Mouse (Mus musculus) midbrain, postnatal 0 days (tissue): ENCODE results near the gene Chd9. TPM values are rescaled to one million over a fixed set of nuclear protein-coding genes. Genes with fewer than 3 reads are reported as not detected.
A peak's percentile ranks its signal among the peaks of the same experiment; 100 is the strongest.

Experiments
- ATAC-seq: fragments of 200-750 bp; cut with Nextera tagmentation; 2 replicates; pipeline ENCODE4 v1.8.0; 2017; ENCODE audit warnings: moderate number of reproducible peaks, mild to moderate bottlenecking, moderate TSS enrichment, moderate library complexity; ENCODE audit not compliant: low FRiP score
- DNase-seq: peaks from one replicate; pipeline ENCODE4 v3.0.0-alpha.2; 2015; ENCODE audit warnings: low spot score
- H3K27ac ChIP-seq: fragments of 300-500 bp; sonication (generic); 2 replicates; pipeline ENCODE4 v1.5.1; 2014; ENCODE audit warnings: low read depth, mild to moderate bottlenecking, low read length, mixed read lengths
- H3K27me3 ChIP-seq: fragments of 300-500 bp; sonication (generic); 2 replicates; pipeline ENCODE4 v1.6.1; 2014; ENCODE audit warnings: low read length, control low read depth, mixed read lengths; ENCODE audit not compliant: insufficient read depth
- H3K36me3 ChIP-seq: fragments of 300-500 bp; sonication (generic); 2 replicates; pipeline ENCODE4 v1.6.1; 2014; ENCODE audit warnings: low read length, control low read depth, mixed read lengths; ENCODE audit not compliant: insufficient read depth
- H3K4me1 ChIP-seq: fragments of 300-500 bp; sonication (generic); 2 replicates; pipeline ENCODE4 v1.6.1; 2014; ENCODE audit warnings: mild to moderate bottlenecking, control low read depth, antibody characterized with exemption, low read length, mixed read lengths; ENCODE audit not compliant: insufficient read depth
- H3K4me2 ChIP-seq: fragments of 300-500 bp; sonication (generic); 2 replicates; pipeline ENCODE4 v1.6.1; 2014; ENCODE audit warnings: low read depth, mild to moderate bottlenecking, low read length, mixed read lengths; ENCODE audit not compliant: poor library complexity, severe bottlenecking
- H3K4me3 ChIP-seq: fragments of 300-500 bp; sonication (generic); 2 replicates; pipeline ENCODE4 v1.5.1; 2014; ENCODE audit warnings: low read depth, mild to moderate bottlenecking, low read length, moderate library complexity
- H3K9ac ChIP-seq: fragments of 300-500 bp; sonication (generic); replicated peaks from 2 replicates; pipeline ENCODE4 v1.6.1; 2014; ENCODE audit warnings: mild to moderate bottlenecking, low read length, moderate library complexity, mixed read lengths; ENCODE audit not compliant: poor library complexity, severe bottlenecking
- H3K9me3 ChIP-seq: fragments of 300-500 bp; sonication (generic); 2 replicates; pipeline ENCODE4 v1.6.1; 2016; ENCODE audit warnings: low read length, control low read depth
- CTCF ChIP-seq: IDR thresholded peaks from 2 replicates; pipeline ENCODE4 v1.5.1; 2016; ENCODE audit warnings: antibody characterized with exemption, mild to moderate bottlenecking
- WGBS: fragments of 180-500 bp; shearing (Covaris S2); extraction: QIAGEN DNeasy Blood & Tissue Kit; methylation state at CpG from one replicate; pipeline ENCODE4 v1.1.7; 2014; 5-methylcytosine and 5-hydroxymethylcytosine counted together
- polyA plus RNA-seq: library from polyadenylated mRNA; unstranded; fragments of >200 nt; fragmentation: Nextera tagmentation; extraction: Ambion mirVana; gene quantifications from 2 replicates; pipeline ENCODE4 v1.2.1, GENCODE M21; 2015
- total RNA-seq: library from RNA; depleted of rRNA; stranded (reverse); fragments of >200 nt; gene quantifications from 2 replicates; pipeline ENCODE4 v1.2.3, GENCODE M21; 2014

The Chd9 gene
- total and polyA plus RNA-seq, 2 experiments from 2014 or later: 78.5 to 97.4 TPM

DNA sequence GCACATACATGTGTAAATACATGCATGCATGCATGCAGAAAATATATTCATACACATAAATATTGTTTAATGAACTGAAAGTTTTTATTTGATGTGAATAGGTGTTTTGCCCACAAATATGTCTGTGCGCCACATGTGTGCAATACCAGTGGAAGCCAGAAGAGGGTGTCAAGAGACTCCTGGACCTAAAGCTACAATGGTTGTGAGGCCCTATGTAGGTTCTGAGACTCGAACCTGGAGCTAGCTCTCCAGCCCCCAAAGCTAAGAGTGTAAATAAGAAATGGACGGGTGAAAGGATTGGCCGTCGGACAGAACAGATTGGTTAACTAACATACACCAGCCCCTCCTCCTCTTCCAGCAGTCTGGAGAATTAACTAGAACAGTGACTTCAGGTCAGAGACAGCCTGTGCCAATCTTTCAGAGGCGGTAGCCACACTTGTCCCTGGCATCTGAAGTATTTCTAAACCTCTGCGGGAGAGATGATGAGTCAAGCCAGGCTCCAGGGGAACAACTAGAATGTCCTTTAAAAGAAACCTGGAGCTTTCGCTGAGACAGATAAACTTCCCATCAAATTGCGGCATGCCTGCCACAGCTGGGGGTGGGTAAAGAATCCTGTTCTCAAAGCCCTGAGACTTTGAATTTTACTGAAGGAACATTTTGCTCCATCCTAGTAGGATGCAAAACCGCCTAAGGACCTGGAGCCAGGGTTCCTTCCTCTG is 14.4 kb upstream of the Chd9 start:
- H3K36me3 ChIP-seq: no peaks in the 10 kb centered on the region
- no peak overlapping the region for H3K4me3 ChIP-seq
- ATAC-seq (no peak), DNase-seq (no peak)
- 85% methylated on average over 10 of the region's 10 CpGs for WGBS
- H3K9me3 ChIP-seq: no peaks in the 10 kb centered on the region
- no peak overlapping the region for H3K4me2 ChIP-seq
- no peaks in the 10 kb centered on the region for H3K4me1 ChIP-seq
- no peaks in the 10 kb centered on the region for H3K27me3 ChIP-seq
- no peak overlapping the region for H3K27ac ChIP-seq
- no peak overlapping the region for H3K9ac ChIP-seq
- peak; percentile 39 for TF ChIP-seq CTCF

DNA sequence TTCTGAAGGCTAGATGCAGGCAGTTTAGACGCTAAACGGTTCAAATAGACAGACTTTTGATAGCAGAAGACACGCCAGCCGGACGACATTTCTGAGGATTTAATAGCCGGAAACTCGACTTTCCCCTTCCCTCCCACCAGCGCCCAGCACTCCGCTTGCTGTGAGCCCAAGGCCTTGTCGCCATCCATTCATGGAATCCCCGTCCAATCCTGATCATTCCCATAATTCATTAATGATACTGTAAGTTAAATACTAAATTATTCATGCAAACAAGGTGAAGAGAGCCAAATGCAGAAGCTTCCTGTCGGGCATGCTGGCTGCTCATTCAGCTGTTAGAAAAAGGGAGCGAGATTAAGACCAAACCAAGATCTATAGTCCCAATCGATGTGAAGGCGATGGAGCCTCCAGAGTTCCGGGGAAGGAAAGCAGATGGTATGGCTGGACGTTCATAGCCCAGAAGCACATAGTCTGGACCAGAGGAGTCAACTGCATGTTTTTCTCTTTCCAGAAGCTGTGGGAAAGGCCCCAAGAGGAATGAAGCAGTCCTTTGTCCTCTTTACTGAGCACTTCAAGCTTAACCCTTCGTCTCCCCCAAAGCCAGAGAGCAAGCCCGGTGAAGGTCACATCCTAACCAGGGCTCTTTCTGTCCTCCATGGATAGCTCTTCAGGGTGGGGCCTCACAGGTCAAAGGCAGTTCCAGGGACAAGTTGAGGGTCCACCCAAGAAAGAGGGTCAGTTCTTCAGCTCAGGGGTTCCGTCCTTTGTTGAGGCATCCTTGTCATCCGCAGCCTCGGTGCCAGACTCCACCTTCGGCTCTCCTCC is 11.9 kb upstream of the Chd9 start:
- Histone ChIP-seq H3K27me3 (no peaks in the 10 kb centered on the region), H3K4me3 (no peak overlapping the region), H3K36me3 (no peaks in the 10 kb centered on the region), H3K9ac (no peak overlapping the region), H3K27ac (no peak overlapping the region; the same call in 1 of the 2 replicates), H3K9me3 (no peaks in the 10 kb centered on the region), H3K4me2 (no peak overlapping the region), H3K4me1 (no peaks in the 10 kb centered on the region)
- 51% methylated on average over 23 of the region's 23 CpGs for WGBS
- no peak for TF ChIP-seq CTCF
- peak; percentile 34 for DNase-seq
- ATAC-seq: peak; percentile 44; the same call in 1 of the 2 replicates

DNA sequence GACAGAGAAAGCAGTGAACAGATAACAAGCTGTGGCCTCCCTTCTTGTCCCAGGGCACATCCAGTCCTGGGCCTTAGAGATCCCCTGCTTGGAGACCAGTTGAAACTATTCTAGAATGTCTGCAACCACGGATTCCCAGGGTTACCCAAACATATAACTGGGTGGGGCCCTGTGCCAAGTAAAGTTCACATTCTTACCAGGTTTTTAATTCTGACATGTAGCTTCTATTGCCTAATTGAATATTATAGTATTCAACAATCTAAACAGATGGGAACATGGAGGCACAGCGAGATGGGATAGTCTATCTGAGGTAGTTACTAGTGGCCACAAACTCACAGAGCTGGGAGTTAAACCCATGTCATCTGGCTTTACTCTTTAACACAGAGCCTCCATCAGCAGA is 10.9 kb upstream of the Chd9 start, which contains the start of gene Gm19935:
Gene Gm19935 (minus strand): TSS at position 101 of the 400 bp plus-strand sequence.
- DNase-seq (no peak), ATAC-seq (no peak)
- no peak within 1 kb of the TSS for H3K4me2 ChIP-seq
- no peaks in the 10 kb centered on the region for H3K9me3 ChIP-seq
- no peak for TF ChIP-seq CTCF
- H3K27me3 ChIP-seq: no peaks in the 10 kb centered on the region
- no peak within 1 kb of the TSS for H3K9ac ChIP-seq
- H3K36me3 ChIP-seq: no peaks in the 10 kb centered on the region
- H3K27ac ChIP-seq: no peak within 1 kb of the TSS; the same call in 1 of the 2 replicates
- H3K4me3 ChIP-seq: no peak within 1 kb of the TSS
- H3K4me1 ChIP-seq: no peaks in the 10 kb centered on the region
- 84% methylated on average over 2 of the region's 2 CpGs for WGBS

DNA sequence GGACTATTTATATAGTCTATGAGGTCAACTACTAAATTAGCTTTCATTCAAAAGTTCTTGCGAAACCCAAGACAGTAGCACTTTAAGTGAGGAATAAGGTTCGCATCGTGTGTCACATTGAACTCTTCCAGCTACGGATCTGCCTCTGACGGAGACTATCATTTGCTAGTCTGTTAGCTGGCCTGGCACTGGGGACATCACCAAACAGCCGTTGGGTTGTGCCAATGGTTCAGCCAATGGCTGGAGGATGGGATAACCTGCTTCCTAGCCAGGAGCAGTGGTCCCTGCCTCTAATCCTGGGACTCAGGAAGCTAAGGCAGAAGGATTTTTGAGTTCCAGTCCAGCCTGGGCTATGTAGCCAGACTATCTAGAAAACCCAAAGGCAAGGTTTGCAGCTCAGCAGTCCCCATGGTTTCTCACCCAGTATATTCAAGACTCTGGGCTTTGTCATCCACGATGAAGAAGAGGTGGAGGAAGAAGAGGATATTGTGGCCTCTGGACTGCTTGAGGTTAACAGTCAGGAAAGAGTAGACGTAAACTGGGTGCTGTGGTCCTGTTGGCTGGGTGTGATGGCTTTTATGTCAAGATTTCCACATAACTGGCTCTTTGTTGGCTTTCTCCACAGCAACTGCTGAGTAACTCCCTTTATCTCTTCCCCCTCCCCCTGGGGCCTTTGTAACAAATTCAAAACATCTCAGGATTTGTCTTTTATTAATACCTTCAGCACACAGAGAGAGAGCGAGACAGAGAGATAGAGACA is 8.4 kb upstream of the Chd9 start:
- no peaks in the 10 kb centered on the region for H3K27me3 ChIP-seq
- no peak overlapping the region for H3K9ac ChIP-seq
- no peaks in the 10 kb centered on the region for H3K4me1 ChIP-seq
- DNase-seq (no peak), ATAC-seq (no peak)
- no peak overlapping the region for H3K4me3 ChIP-seq
- H3K9me3 ChIP-seq: no peaks in the 10 kb centered on the region
- WGBS: 83% methylated on average over 9 of the region's 9 CpGs
- no peaks in the 10 kb centered on the region for H3K36me3 ChIP-seq
- no peak for TF ChIP-seq CTCF
- H3K4me2 ChIP-seq: no peak overlapping the region
- no peak overlapping the region for H3K27ac ChIP-seq

DNA sequence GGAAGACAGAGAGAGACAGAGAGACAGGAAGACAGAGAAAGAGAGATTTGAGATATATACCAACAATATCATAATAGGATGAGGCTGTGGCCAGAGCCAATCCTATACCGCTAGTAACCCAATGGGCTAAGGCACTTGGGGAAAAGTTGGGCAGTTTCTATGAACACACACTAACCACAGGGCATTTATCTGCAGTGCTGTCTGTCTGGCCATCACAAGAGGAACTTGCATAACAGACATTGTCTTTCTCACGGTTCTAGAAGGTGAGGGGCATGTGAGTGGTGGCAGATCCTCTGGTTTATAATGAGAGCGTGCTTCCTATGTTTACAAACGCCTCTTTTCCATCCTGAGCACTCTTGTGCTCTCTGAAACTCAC is 7.8 kb upstream of the Chd9 start:
- Histone ChIP-seq H3K27me3 (no peaks in the 10 kb centered on the region), H3K4me2 (no peak overlapping the region), H3K4me3 (no peak overlapping the region), H3K4me1 (no peaks in the 10 kb centered on the region), H3K9ac (no peak overlapping the region), H3K36me3 (no peaks in the 10 kb centered on the region), H3K27ac (no peak overlapping the region), H3K9me3 (no peaks in the 10 kb centered on the region)
- ATAC-seq (no peak), DNase-seq (no peak)
- TF ChIP-seq CTCF: no peak
- 89% methylated on average over 4 of the region's 4 CpGs for WGBS
